Mouse (Mus musculus) R1 (cell line): ENCODE results near the gene Bpnt1.

Experiments used
- DNase-seq: peaks from one replicate; pipeline ENCODE4 v3.0.0-alpha.2; 2018; ENCODE audit warnings: low read depth, low spot score

The Bpnt1 gene

GRCm38 (mm10) chr1:185331364-185331763 is 585 bp upstream of the Bpnt1 start:
- no peak for DNase-seq

GRCm38 (mm10) chr1:185333651-185334050 is 1.7 kb downstream of the Bpnt1 start:
- no peak for DNase-seq

GRCm38 (mm10) chr1:185334136-185334535 is 2.2 kb downstream of the Bpnt1 start:
- DNase-seq = no peak

GRCm38 (mm10) chr1:185335231-185335765 is 3.3 kb downstream of the Bpnt1 start:
- peak; percentile 68 for DNase-seq

- peak; percentile 81 for DNase-seq
These were observed 4.6 kb downstream of the Bpnt1 start for GRCm38 (mm10) chr1:185336535-185336934.

- DNase-seq = no peak
These were observed 10.5 kb downstream of the Bpnt1 start for GRCm38 (mm10) chr1:185342441-185342840.

GRCm38 (mm10) chr1:185343422-185343821 is 11.5 kb downstream of the Bpnt1 start:
- DNase-seq = no peak

- peak; percentile 71 for DNase-seq
These were observed 14.2 kb downstream of the Bpnt1 start for GRCm38 (mm10) chr1:185346188-185346587.

GRCm38 (mm10) chr1:185349741-185350140 is 17.8 kb downstream of the Bpnt1 start:
- DNase-seq = no peak

GRCm38 (mm10) chr1:185350611-185351010 is 18.7 kb downstream of the Bpnt1 start:
- DNase-seq = no peak

- peak; percentile 88 for DNase-seq
These were observed 20.2 kb downstream of the Bpnt1 start for GRCm38 (mm10) chr1:185352151-185352550.

- DNase-seq = no peak
These were observed 21.4 kb downstream of the Bpnt1 start for GRCm38 (mm10) chr1:185353351-185353750.

GRCm38 (mm10) chr1:185354731-185355130 is 22.8 kb downstream of the Bpnt1 start:
- DNase-seq = no peak

- no peak for DNase-seq
These were observed 24.3 kb downstream of the Bpnt1 start for GRCm38 (mm10) chr1:185356246-185356645.

- no peak for DNase-seq
These were observed 26.3 kb downstream of the Bpnt1 start for GRCm38 (mm10) chr1:185358211-185358610.

- DNase-seq = peak; percentile 98
These were observed 30.9 kb downstream of the Bpnt1 start, which contains the start of gene Eprs for GRCm38 (mm10) chr1:185362677-185363520. TSS of gene Eprs (plus strand) at chr1:185363044.

- DNase-seq = peak; percentile 87
These were observed 31.7 kb downstream of the Bpnt1 start for GRCm38 (mm10) chr1:185363526-185364182.

- DNase-seq = no peak
These were observed 32.2 kb downstream of the Bpnt1 start for GRCm38 (mm10) chr1:185364183-185364540.

- DNase-seq = no peak
These were observed 35.4 kb downstream of the Bpnt1 start for GRCm38 (mm10) chr1:185367383-185367782.

- no peak for DNase-seq
These were observed 38.0 kb downstream of the Bpnt1 start for GRCm38 (mm10) chr1:185369979-185370378.

- no peak for DNase-seq
These were observed 44.4 kb downstream of the Bpnt1 start for GRCm38 (mm10) chr1:185376390-185376789.

- DNase-seq = no peak
These were observed 45.5 kb downstream of the Bpnt1 start for GRCm38 (mm10) chr1:185377429-185377828.

GRCm38 (mm10) chr1:185401615-185402014 is 69.7 kb downstream of the Bpnt1 start:
- DNase-seq = no peak
